Mouse (Mus musculus) CH12.LX (cell line): Measurements from ENCODE around the gene E030018B13Rik. TPM values are rescaled to one million over a fixed set of nuclear protein-coding genes. Genes with fewer than 3 reads are reported as not detected.

ENCODE experiments used
- DNase-seq: peaks from one replicate; pipeline ENCODE4 v3.0.0-alpha.2; 2013; ENCODE audit errors: extremely low read depth
- H3K27ac ChIP-seq: 2 replicates; pipeline ENCODE4 v1.5.1; 2012; ENCODE audit warnings: low read depth, mild to moderate bottlenecking, control low read depth, moderate library complexity; ENCODE audit not compliant: insufficient read depth
- H3K27me3 ChIP-seq: replicated peaks from 2 replicates; pipeline ENCODE3; 2012; ENCODE audit warnings: inconsistent platforms
- H3K36me3 ChIP-seq, 2 experiments: replicated peaks in 1 of 2; 2 replicates each; pipeline versions ENCODE3 to v1.6.1; 2012; ENCODE audit warnings: inconsistent platforms in 1 of 2, low read length in 1 of 2, mild to moderate bottlenecking in 1 of 2, mixed read lengths in 1 of 2, moderate library complexity in 1 of 2; ENCODE audit not compliant: control insufficient read depth in 1 of 2, insufficient read depth in 1 of 2
- H3K4me1 ChIP-seq, 2 experiments: 2 replicates each; pipeline ENCODE4 v1.6.1; 2012; ENCODE audit warnings: inconsistent platforms in 1 of 2, moderate library complexity in 1 of 2; ENCODE audit not compliant: insufficient read depth in 2 of 2, control insufficient read depth in 1 of 2
- H3K4me2 ChIP-seq: 2 replicates; pipeline ENCODE4 v1.6.1; 2012; ENCODE audit warnings: low read depth, mild to moderate bottlenecking, control low read depth; ENCODE audit not compliant: poor library complexity, insufficient read depth, severe bottlenecking
- H3K4me3 ChIP-seq, 3 experiments: fragments of 150-350 bp in 1 of 3; sonication (generic) in 1 of 3; replicated peaks in 1 of 3; 2 replicates each; pipeline versions ENCODE3 to v1.5.1; 2011 to 2012; ENCODE audit warnings: low read depth in 2 of 3, low read length in 2 of 3, mild to moderate bottlenecking in 2 of 3, moderate library complexity in 2 of 3, control low read depth in 1 of 3, improper control_type of control experiment in 1 of 3, inconsistent platforms in 1 of 3, mixed read lengths in 1 of 3; ENCODE audit not compliant: poor library complexity in 1 of 3
- H3K79me2 ChIP-seq: replicated peaks from 2 replicates; pipeline ENCODE4 v1.6.1; 2012; ENCODE audit warnings: mild to moderate bottlenecking, moderate library complexity; ENCODE audit not compliant: control insufficient read depth, poor library complexity, insufficient read depth, severe bottlenecking; ENCODE audit errors: extremely low read depth
- H3K9ac ChIP-seq: 2 replicates; pipeline ENCODE4 v1.6.1; 2012; ENCODE audit warnings: low read depth, mild to moderate bottlenecking, control low read depth, moderate library complexity; ENCODE audit not compliant: insufficient read depth
- H3K9me3 ChIP-seq: replicated peaks from 2 replicates; pipeline ENCODE3; 2012; ENCODE audit warnings: low read length, inconsistent platforms, mixed read lengths
- BHLHE40 ChIP-seq: IDR thresholded peaks from 2 replicates; pipeline ENCODE4 v1.6.1; 2011; ENCODE audit warnings: mild to moderate bottlenecking, low read depth, low read length, improper control_type of control experiment
- CHD1 ChIP-seq: IDR thresholded peaks from 2 replicates; pipeline ENCODE4 v1.6.1; 2012; ENCODE audit warnings: low read depth, low read length, improper control_type of control experiment, inconsistent platforms
- CHD2 ChIP-seq: IDR thresholded peaks from 2 replicates; pipeline ENCODE4 v1.6.1; 2011; ENCODE audit warnings: low read length, improper control_type of control experiment
- CTCF ChIP-seq, 2 experiments: IDR thresholded peaks in 1 of 2; conservative IDR thresholded peaks in 1 of 2; 2 replicates each; pipeline ENCODE4 v1.5.1; 2011 to 2012; ENCODE audit warnings: low read depth in 2 of 2, low read length in 2 of 2, improper control_type of control experiment in 1 of 2, inconsistent platforms in 1 of 2, mild to moderate bottlenecking in 1 of 2, moderate library complexity in 1 of 2
- ELF1 ChIP-seq: IDR thresholded peaks from 2 replicates; pipeline ENCODE4 v1.6.1; 2014; ENCODE audit warnings: low read depth, mild to moderate bottlenecking, inconsistent platforms, low read length, improper control_type of control experiment
- ETS1 ChIP-seq: conservative IDR thresholded peaks from 2 replicates; pipeline ENCODE4 v1.6.1; 2012; ENCODE audit warnings: low read depth, mild to moderate bottlenecking, inconsistent platforms, low read length, improper control_type of control experiment, moderate library complexity
- GABPA ChIP-seq: IDR thresholded peaks from 2 replicates; pipeline ENCODE4 v1.6.1; 2012; ENCODE audit warnings: low read depth, low read length, improper control_type of control experiment, inconsistent platforms; ENCODE audit not compliant: insufficient replicate concordance
- JUN ChIP-seq: IDR thresholded peaks from 2 replicates; pipeline ENCODE4 v1.6.1; 2011; ENCODE audit warnings: low read depth, mild to moderate bottlenecking, low read length, improper control_type of control experiment, moderate library complexity; ENCODE audit not compliant: insufficient read depth
- JUND ChIP-seq: conservative IDR thresholded peaks from 2 replicates; pipeline ENCODE4 v1.6.1; 2011; ENCODE audit warnings: low read depth, low read length, improper control_type of control experiment
- MAX ChIP-seq: IDR thresholded peaks from 2 replicates; pipeline ENCODE4 v1.6.1; 2011; ENCODE audit warnings: low read length, improper control_type of control experiment
- MAZ ChIP-seq: IDR thresholded peaks from 2 replicates; pipeline ENCODE4 v1.6.1; 2012; ENCODE audit warnings: low read depth, mild to moderate bottlenecking, inconsistent platforms, low read length, improper control_type of control experiment, moderate library complexity
- MEF2A ChIP-seq: IDR thresholded peaks from 2 replicates; pipeline ENCODE4 v1.6.1; 2014; ENCODE audit warnings: low read depth, mild to moderate bottlenecking, inconsistent platforms, low read length, improper control_type of control experiment, borderline replicate concordance
- POLR2AphosphoS2 ChIP-seq: IDR thresholded peaks from 2 replicates; pipeline ENCODE4 v1.6.1; 2011; ENCODE audit warnings: low read depth, low read length, improper control_type of control experiment
- SIN3A ChIP-seq: IDR thresholded peaks from 2 replicates; pipeline ENCODE4 v1.6.1; 2012; ENCODE audit warnings: low read length, improper control_type of control experiment, inconsistent platforms
- SMC3 ChIP-seq: IDR thresholded peaks from 2 replicates; pipeline ENCODE4 v1.6.1; 2011; ENCODE audit warnings: low read depth, low read length, improper control_type of control experiment
- TCF12 ChIP-seq: IDR thresholded peaks from 2 replicates; pipeline ENCODE4 v1.6.1; 2014; ENCODE audit warnings: low read depth, mild to moderate bottlenecking, inconsistent platforms, low read length, improper control_type of control experiment
- USF1 ChIP-seq: IDR thresholded peaks from 2 replicates; pipeline ENCODE4 v1.6.1; 2014; ENCODE audit warnings: low read depth, mild to moderate bottlenecking, inconsistent platforms, low read length, improper control_type of control experiment
- USF2 ChIP-seq: conservative IDR thresholded peaks from 2 replicates; pipeline ENCODE4 v1.6.1; 2011; ENCODE audit warnings: low read depth, low read length, improper control_type of control experiment
- ZMIZ1 ChIP-seq: IDR thresholded peaks from 2 replicates; pipeline ENCODE4 v1.6.1; 2012; ENCODE audit warnings: low read depth, mild to moderate bottlenecking, inconsistent platforms, low read length, improper control_type of control experiment
- dilution Hi-C: fragments of 300-500 bp; cut with MboI; formaldehyde crosslinking; loops from 2 replicates; pipeline ENCODE4 v1.14.3; 2020; ENCODE audit warnings: low sequenced_read_pairs; ENCODE audit not compliant: extremely low pct_unique_long_range_greater_than_20kb, extremely low pct_ligation_motif_present
- in situ Hi-C: fragments of 300-500 bp; cut with MboI; formaldehyde crosslinking; loops from 3 replicates; pipeline ENCODE4 v1.14.3; 2019; ENCODE audit warnings: low sequenced_read_pairs, low pct_ligation_motif_present, low pct_unique_long_range_greater_than_20kb, mixed read lengths
- polyA plus RNA-seq: library from polyadenylated mRNA; unstranded; fragments of >175 nt; gene quantifications from 2 replicates; pipeline ENCODE4 v1.2.1, GENCODE M21; 2012; ENCODE audit warnings: low read depth; ENCODE audit not compliant: insufficient read length
- total RNA-seq, 2 experiments: library from RNA; depleted of rRNA; stranded (reverse); fragments of 300-350 nt in 1 of 2; fragments of >200 nt in 1 of 2; gene quantifications; 2 replicates each; pipeline ENCODE4 v1.2.3; 2012 to 2014

Gene E030018B13Rik
- total and polyA plus RNA-seq, 3 experiments: not detected

DNA sequence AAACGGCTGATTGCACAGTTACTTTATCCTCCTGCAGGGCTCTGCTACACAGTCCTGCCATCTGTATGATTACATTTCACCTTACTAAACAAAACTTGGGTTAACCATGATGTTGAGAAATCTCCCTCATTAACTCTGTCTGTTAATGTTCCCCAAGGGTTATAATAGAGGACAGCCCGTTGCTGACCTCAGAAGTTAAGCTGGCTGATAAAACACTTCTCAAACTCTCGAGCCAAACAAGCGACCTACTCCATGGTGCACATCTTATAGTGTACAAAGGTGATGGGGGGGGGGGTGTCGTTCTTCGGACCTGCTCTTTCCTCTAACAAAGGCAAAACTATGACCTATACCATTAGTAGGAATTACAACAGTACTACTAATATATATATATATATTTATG lies 45.0 kb upstream of the E030018B13Rik start:
- TF ChIP-seq JUN (no peak), CHD2 (no peak), MAX (no peak)
- H3K79me2 ChIP-seq: no peaks in the 10 kb centered on the region
- H3K9ac ChIP-seq: no peak overlapping the region
- H3K27ac ChIP-seq: no peak overlapping the region
- H3K9me3 ChIP-seq: no peaks in the 10 kb centered on the region
- no peaks in the 10 kb centered on the region for H3K27me3 ChIP-seq
- dilution Hi-C loops (no loop called here), in situ Hi-C loops (no loop called here)
- no peak for DNase-seq
- H3K4me1 ChIP-seq: no peaks in the 10 kb centered on the region
- no peaks in the 10 kb centered on the region for H3K36me3 ChIP-seq
- H3K4me2 ChIP-seq: no peak overlapping the region
- no peak overlapping the region for H3K4me3 ChIP-seq

DNA sequence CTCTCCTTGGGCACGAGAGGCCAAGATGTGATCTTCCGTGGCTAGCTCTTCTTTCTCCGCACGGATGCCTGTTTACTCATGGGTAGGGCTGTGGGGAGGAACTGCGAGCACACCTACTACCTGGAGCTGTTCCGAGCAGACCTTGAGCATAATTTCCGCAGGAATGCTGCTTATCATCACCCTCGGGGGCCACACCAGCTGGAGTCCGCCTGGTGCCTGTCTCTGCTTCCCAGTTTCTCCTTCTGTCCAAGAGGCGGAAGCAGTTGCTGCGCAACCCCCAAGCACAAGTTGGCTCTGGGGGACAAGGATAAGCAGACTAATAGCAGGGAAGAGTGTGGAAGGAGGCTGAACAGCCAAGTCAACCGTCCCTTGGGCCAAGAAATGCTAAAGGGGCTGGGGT lies 42.8 kb upstream of the E030018B13Rik start:
- Histone ChIP-seq H3K36me3 (no peaks in the 10 kb centered on the region), H3K9me3 (no peaks in the 10 kb centered on the region), H3K9ac (no peak overlapping the region), H3K79me2 (no peaks in the 10 kb centered on the region), H3K4me2 (no peak overlapping the region), H3K4me1 (no peaks in the 10 kb centered on the region), H3K4me3 (no peak overlapping the region), H3K27ac (no peak overlapping the region), H3K27me3 (no peaks in the 10 kb centered on the region)
- in situ Hi-C loops (no loop called here), dilution Hi-C loops (no loop called here)
- no peak for DNase-seq
- TF ChIP-seq TCF12 (no peak), CTCF (conservative IDR thresholded peaks at IDR 0.05 in 1 of 2, IDR thresholded peaks at IDR 0.05 in 1 of 2; ENCODE audit: low read depth in 2 of 2, low read length in 2 of 2) (no peak), MAZ (no peak), ELF1 (no peak), SIN3A (no peak), SMC3 (no peak), USF1 (no peak), ETS1 (no peak), GABPA (no peak), MAX (no peak), ZMIZ1 (no peak), MEF2A (no peak), USF2 (no peak), BHLHE40 (no peak), CHD1 (no peak), POLR2AphosphoS2 (no peak), JUND (no peak)
